Mouse (Mus musculus) testis, adult 2 months (tissue): ENCODE data around the gene Serpinf2.

Experiments
- CTCF ChIP-seq: fragments of 200-500 bp; IDR thresholded peaks from 2 replicates; pipeline ENCODE4 v1.5.1; 2012; ENCODE audit warnings: low read depth, mild to moderate bottlenecking, inconsistent platforms, low read length, moderate library complexity; ENCODE audit not compliant: control insufficient read depth, insufficient read depth, insufficient replicate concordance
- POLR2A ChIP-seq: fragments of 200-500 bp; IDR thresholded peaks from 2 replicates; pipeline ENCODE4 v1.6.1; 2012; ENCODE audit warnings: low read depth, mild to moderate bottlenecking, inconsistent platforms, low read length, moderate library complexity; ENCODE audit not compliant: control insufficient read depth

DNA sequence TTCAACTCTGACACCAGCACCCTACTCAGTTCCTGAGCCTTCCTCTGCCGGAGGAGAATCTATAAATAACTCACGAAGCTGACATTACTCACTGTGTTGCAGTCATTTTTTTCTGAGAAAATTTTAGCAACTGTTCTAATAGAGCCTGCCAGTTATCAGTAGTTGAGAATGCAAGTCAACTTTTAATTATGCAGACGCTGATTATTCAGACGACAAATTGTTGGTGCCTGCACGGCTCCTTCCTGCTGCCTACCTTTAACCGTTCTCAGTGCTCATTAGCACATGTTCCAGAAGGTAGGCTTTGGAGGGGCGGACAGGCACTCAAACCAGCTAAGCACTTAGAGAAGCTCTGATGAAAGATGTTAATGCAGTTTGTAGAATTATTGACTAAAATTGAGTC is 41.9 kb downstream of the Serpinf2 start:
- no peak for TF ChIP-seq POLR2A
- TF ChIP-seq CTCF = no peak
